Mouse (Mus musculus) ovary, postnatal 10 days (tissue): Measurements from ENCODE around the gene Slamf8.

Experiments
- DNase-seq: peaks from one replicate; pipeline ENCODE4 v3.0.0; 2022; ENCODE audit warnings: low spot score

Gene Slamf8

DNA sequence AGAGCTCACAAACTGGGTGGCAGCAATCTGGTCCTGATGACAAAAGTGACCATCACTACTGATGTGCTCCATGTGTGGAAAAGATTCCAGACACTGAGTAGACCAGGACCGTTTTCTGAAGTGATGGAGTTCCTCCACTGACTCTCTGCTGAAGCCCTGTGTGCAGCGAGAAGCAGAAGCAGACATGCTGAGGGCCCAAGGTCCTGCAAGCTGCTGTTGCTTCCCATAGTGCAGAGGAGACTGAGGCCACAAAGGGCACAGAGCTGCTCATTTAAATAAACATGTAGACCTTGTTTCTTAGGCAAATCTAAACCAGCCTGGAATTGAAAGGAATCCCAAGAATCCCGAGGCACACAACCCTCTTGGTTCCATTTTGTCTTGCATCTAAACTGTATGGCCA lies 3.0 kb upstream of the Slamf8 start:
- no peak for DNase-seq

DNA sequence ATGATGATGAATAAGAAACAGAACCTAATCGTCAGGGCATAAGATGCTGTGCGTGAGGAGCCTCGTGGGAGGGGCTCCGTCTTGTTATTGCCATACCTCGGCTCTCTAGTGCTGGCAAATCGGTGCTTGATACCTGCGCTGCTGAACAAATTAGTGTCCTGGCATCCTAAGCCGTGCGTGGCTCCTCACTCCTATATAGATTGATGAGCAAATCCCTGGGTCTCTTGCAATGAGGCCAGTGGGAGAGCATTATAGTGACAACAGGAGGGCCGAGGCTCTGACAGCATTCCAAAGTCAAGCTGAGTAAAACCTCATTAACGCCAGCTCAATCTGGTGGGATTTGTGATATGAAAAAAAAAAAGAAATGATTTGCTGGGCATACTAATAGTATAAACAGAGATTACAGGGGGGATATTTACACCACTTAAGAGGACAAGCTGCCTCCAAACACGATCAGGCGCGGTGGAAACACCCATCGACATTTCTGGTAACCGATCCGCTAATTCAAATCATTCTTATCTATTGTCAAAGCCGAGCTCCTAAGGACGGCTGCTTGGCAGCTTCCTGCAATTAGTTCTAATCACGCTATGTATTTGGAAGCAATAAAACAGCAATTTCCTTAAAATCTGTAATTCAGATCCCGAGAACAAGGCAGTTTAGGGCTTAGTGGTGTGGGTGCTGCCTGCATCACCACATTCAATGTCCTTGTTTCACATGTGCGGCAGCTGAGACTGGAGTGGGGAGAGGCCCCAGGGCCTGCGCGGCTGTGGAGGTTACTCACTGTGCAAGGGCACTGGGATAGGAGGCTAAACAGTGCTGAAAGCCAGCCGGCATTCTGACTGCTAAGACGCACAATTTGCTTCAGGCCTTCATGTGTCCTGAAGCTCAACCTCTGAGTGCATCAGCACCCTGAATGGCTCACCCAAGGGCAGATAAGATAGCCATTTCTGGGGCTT lies 4.5 kb downstream of the Slamf8 start:
- no peak for DNase-seq

DNA sequence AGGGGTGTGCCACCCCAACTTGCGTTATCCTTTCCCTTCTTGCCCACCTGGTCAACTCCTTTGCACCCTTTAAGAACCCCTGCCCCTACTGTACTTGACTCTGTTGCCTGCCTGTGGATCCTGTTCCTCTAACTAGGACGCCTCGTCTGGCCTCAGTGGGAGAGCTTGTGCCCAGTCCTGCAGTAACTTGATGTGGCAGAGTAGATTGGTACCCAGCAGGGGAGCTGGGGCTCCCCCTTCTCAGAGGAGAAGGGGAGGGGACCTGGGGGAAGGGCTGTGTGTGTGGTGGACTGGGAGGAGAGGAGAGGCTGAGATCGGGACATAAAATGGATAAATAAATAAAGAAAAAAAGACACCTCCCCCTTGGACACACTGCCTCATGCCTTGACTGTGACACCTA lies 5.3 kb downstream of the Slamf8 start:
- no peak for DNase-seq

DNA sequence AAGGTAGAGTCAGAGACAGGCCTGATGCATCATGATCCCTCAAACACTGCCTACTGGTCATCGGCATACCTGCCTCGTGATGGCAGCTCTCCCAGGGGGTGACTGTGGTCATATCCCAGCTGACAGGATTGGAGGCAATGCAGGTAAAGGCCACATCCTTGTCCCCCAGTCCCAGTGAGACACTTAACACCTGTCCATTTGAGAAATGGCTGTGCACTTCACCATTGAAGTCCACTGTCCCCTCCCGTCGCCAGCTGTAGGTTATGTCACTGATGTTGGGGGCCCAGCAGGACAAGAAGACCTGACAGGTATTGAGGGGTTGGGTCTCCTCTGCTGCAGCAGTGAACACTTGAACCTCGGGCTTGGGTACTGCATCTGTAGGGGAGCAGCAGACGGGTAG lies 6.1 kb downstream of the Slamf8 start:
- no peak for DNase-seq

DNA sequence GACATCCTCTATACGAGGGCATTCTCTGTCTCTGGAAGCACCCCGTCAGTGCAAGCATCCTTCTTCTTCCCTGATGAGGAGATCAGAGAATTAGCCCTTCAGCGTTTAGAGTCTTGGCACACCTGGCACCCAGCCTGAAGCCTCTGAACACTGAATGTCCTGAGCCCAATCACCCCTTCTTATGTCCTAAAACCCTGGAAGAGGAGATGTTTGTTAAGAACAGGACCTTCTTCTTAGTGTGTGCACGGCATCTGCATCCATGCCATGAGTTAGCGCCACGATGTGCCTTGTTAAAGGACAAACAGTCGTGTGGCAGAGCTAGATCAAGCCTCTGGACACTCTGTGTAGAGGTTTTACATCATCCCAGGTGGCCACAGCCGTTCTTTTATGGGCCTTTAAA lies 7.9 kb downstream of the Slamf8 start:
- no peak for DNase-seq

DNA sequence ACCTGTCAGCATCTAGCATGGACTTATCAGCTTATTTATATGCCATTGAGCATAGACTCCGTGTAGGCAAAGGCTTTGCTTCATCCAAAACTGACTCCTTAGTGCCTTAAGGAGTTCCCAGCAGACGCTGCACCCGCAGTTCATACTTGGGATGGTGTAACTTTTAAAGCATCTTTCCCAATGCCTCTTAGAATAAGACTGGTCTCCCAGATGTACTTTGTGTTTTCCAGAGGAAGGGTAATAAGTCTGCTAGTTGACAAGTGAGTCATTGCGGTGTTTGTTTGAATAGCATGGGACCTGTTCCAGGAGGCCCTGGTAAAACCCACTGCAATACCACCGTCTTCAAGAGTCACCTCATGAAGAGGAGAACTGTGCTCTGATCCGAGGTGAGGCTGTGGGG lies 10.3 kb downstream of the Slamf8 start:
- DNase-seq: no peak

DNA sequence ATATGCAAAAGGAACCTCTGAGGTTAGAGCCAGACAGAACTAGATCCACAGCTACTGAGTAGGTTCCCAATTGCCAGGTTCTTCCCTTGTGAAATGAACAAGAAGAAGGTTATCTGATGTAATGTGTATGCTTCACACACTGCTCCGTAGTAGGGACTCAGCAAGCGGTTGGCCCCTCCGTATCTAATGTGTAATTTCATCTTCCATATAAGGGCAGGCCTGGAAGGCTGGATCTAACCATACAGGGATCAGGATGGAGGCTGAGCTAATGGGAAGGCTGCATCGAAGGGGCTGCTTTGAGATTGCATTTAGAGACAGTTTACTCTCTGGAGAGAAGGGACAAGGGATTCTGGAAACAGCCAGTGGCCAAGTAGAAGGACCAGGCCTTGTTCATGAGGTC lies 22.6 kb downstream of the Slamf8 start:
- DNase-seq: no peak

DNA sequence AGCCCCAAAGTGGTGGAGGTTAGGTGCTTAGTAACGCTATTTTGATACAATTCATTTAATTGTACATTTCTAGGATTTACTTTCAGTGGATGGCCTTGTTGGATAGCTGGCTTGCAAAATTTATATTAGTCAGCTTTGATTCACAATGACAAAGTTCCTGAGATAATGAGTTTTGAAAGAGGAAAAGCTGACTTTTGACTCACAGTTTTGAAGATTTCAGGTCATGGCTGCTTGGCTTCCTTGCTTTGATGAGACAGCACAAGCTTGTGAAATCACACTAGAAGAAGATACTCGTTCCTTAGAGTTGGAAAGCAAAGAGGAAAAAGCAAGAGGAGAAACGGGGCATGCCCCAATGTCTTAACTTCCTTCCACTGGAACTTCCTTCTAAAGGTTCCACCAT lies 24.2 kb downstream of the Slamf8 start:
- DNase-seq: no peak

DNA sequence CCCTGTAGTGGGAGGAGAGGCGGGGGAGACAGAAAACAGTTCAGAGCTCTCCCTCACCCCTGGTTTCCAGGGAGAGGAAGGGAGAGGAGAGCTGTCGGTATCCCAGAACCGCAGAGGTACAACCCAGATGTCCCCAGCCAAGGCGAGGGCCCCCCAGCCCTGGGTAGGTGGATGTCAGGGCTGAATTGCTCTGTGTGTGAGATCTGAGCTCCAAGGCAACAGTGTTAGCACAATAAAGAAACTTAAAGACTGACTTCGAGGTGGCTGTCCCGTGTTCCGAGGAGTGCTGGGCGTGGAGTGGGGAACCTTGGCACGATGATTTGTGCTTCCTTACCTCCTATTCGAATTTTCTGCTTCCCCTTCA lies 26.9 kb downstream of the Slamf8 start:
- DNase-seq: no peak

DNA sequence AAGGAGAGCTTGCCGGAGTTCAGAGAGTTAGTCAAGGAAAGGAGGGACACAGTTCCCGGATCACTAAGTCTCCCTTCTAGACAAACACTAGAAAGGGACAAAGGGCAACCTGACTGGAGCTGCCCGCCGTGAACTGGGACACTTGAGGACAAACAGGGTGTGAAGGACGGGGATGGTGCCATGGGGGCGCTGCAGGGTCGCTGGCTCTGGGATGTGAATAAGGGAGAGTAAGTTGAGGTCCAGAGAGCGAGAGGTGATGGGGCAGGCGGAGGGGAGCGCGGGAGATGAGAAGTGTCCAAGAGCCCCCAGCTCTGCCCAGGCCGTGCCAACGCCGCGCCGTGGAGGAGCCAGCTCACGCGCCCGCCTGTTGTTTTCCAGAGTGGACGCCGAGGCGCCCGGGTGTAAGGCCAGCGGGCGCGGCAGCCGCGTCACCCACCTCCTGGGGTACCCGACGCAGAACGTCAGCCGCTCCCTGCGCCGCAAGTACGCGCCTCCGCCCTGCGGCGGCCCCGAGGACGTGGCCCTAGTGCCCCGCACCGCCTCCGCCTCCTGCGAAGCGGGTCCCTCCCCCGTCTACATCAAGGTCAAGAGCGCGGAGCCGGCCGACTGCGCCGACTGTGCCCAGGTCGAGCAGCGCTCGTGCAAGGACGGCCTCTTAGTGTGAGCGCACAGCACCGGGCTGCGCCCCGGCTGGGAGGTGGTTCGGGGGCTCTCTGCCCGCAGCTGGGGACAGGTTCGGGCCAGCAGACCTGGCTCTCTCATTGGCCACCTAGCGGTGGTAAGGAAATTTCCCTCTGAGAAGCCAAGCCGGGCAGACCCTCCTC lies 27.5 kb downstream of the Slamf8 start:
- peak; percentile 62 for DNase-seq

DNA sequence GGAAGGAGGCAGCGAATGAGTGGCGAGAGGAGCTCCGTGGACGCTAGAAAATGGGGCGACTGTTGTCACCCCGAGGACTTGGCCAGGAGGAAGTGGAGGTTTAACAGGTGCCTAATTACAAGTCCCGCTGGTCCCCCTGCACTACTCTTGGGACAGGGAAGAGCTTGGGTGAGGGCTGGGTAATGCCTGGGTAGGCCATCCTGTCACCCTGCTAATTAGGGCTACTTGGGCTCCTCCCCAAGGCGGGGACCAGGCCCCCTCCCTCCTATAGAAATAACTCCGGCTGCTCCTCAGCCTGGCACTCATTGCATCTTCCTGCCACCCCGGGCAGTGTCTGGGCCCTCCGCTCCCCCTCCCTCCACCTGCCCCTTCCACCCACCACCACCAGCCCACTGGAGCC lies 34.7 kb downstream of the Slamf8 start, which contains the start of gene Vsig8:
TSS of gene Vsig8 (plus strand) at position 301 of the 400 bp plus-strand sequence.
- no peak for DNase-seq

DNA sequence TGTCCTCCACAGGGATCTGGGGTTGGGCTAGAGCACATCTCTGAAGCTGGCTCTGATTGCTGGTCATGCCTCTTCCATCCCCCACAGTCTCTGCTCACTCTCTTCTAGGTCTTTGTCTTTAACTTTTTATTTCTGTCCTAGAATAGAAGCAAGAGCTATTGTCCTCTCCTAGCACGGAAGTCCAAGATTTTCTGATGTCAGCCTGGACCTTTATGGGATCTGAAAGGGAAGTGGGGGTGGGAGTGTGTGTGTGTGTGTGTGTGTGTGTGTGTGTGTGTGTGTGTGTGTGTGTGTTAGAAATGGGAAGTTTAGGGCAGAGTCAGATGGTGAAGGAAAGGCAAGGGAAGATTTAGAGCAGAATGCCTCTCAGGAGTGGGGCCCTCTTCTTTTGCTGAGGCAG lies 37.7 kb downstream of the Slamf8 start:
- DNase-seq: no peak

DNA sequence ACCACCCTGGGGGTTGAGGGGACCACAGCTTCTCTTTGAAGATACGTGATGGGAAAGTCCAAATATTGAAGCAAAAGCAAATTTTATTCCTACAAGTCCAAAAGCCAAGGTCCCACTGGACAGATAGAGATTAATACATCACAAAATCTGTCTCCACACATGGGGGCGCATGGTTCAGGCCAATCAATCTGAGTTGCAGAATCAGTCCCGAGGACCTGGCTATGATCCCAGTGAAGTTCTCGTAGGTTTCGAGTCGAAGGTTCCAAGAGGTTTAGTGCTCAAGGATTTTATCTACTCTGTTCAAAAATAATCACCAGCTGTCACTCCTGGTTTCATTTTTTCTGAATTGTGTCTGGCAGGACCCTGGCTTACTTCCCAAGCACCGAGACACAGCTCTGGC lies 39.4 kb downstream of the Slamf8 start:
- no peak for DNase-seq

DNA sequence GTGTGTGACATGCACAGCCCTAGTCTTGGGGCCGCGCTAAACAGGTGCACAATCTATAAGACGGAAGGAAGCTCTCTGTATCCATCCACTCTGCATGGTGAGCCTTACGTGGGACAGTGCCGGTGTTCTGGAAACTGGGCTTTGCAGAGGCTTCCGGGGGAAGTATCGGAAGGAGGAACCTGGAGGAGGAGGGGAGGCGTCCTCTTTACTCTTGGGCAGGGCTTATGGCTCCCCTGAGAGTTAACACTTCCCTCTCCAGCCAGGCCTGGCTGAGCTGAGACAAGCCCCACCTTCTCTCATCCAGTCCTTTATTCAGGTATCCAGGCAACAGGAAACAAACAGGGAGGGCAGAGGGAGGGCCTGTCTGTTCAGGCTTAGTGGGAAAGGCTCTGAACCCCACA lies 39.8 kb downstream of the Slamf8 start:
- peak; percentile 5 for DNase-seq

DNA sequence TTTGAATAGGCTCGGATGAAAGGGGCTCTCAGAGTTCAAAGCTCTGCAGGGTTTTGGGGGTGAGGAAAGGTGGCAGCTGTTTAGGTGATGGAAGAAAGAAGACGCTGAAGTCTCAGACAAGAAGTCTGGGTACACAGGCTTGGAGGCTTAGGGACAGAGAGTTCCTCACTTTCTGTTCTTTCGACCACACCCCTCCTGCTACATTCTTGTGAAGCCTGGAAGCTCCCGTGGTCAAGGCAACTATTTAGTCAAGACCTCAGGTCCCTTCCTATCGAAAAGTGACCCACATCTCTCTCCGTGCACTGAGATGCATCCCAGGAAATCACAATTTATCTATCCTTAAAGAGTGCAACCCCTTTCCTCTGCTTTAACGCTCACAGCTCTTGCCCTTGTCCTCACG lies 40.7 kb downstream of the Slamf8 start:
- no peak for DNase-seq

DNA sequence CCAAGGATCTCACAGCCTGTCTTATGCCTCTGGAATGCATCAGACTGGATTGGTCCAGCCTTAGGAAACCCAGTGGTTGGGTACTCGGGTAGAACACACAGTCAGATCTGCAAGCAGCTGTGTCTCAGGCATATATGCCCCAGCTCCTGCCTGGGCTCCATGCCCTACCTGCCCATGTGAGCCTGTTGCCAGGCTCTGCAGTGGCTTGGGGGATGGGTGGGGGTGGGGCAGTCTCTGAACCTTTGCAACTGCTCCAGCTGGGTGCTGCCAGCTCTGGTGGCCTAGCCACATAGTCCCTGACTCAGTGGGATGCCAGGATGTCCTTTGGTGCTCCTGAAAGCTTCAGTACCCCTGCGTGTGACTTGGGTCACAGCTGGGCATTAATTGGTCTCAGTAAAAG lies 41.1 kb downstream of the Slamf8 start:
- DNase-seq: no peak

DNA sequence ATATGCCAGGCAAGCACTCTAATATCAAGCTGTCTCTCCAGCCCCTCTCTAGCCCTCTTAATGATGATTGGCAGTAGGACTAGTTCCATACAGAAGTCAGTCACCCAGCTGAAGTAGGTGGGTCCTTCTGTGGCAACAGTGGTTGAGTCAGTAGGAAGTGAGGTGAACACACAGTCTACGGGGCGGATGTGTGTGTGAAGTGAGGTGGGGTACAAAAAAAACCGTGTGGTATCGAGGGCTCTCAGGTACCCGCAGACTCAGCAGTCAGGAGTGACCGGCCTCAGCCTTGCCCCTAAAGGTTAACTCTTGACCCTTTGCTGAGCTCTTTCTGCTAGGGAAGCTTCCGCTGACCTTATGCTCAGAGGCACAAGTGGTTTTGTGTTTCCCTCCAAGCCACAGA lies 41.9 kb downstream of the Slamf8 start:
- DNase-seq: no peak

DNA sequence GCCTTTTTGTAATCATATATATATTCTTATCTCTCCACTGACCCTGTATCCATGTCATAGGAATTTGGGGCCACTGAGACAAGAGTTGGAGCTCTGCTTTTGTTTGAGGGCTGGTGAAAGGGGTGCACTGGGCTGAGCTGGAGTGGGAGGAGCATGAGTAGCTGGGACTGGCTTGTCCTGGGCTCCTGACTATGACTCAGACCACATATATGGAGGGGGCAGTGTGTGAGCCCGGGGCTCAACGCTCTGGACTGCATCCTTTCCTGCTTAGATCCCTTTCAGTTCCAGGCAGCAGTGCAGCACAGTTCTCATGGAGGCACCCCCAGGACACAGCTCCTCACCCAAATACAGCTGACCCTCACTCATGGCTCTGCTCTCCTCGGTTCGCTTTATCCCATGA lies 44.3 kb downstream of the Slamf8 start:
- no peak for DNase-seq

DNA sequence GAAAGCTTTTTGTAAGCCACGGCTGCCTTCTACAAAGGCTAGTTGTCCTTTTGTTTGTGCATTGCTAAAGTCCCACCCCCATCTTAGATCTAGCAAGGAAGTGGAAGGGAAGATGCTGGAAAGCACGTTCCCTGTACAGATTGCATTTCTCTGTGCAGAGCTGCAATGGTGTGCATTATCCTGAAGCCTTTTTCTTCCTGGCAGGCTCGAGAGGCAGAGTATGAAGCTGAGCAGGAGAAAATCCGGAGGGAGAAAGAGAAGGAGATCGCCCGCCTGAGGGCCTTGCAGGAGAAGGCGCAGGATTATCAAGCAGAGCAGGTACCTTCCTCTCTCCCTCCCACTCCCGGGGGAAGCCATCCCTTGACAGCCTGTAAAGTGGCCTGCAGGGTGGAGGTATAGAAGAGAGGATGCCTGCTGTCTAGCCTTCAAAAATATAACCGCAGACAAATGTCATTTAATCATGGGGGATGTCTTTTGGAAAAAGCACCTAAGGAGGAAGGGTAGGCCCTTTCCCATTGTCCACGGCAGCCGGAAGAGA lies 50.0 kb downstream of the Slamf8 start:
- DNase-seq: no peak

DNA sequence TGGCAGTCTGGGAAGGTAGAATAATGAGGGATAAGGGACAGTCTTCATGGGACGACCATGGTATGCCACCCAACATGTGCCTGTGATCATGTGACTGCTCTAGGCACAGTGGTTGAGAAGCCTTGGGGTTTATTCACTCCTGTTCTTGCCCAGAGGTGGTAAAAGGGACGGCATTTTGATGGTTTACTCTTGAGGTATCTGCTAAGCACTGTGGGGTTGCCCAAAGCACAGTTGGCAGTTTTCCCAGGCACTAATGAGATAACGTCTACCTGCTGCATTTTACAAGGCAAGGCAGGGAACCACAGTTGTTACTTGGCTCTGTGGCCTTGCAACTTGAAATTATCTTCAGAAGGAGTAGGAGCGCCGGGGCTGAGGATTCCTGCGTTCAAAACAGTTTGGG lies 50.5 kb downstream of the Slamf8 start:
- DNase-seq: no peak

DNA sequence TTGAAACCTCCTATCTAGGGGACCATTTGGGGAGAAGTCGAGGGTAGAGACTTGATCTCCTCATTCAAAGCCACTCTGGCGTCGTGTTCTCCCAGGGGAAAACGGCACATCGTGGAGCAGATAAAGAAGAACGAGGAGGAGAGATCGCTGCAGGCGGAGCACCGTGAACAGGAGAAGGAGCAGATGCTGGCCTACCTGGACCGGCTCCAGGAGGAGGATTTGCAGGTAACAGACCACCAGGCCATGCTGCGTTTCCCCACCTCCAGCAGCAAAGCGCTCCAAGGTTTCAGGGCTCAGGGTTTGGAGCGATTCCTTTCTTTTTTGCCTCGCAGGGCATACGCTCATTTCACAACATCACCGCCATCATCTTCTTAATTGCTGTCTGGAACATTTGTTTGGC lies 55.3 kb downstream of the Slamf8 start:
- no peak for DNase-seq

DNA sequence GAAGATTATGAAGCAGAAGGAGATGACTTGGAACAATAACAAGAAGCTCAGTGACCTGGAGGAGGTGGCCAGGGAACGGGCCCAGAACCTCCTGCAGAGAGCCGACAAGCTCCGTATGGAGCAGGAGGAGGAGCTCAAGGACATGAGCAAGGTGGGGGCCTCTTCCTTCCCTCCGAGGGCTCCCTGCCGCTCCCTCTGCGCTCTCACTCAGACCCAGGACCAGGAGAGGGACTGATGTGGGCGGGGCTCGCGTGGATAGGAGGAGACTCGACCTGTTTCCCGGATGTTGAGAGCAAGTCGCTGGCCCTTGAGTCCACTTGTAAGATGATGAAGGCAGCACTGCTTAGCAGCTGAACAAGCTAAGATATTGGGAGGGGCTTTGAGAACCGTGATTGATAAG lies 57.8 kb downstream of the Slamf8 start:
- no peak for DNase-seq
